8 mouse cellular contexts compared by ENCODE assay signal in the genomic region with DNA sequence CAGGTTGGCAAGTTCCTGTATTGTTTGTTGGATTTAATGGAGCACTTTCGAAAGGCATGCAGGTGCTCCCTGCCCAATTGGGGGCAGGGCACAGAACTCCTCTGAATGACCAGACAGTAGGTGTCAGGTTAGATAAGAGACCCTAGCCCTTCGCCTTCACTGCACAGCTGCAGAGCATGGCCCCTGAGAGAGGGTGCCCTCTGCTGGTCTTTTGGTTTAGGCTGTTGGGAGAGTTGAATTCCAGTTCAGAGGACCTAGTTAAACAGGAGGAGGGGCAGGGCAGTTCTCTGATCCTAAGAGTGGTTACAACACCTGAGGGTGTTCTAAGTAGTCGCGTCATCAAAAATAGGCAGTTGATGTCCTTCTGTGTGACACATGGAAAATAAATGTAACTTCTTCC. TPM values are rescaled to one million over a fixed set of nuclear protein-coding genes. Genes with fewer than 3 reads are reported as not detected.
DNase-seq lines count a peak whose midpoint lies in the region; ATAC-seq and TF ChIP-seq lines count a peak whose summit lies in the region.

No protein-coding gene starts in this region.

- H3K4me2 ChIP-seq in forebrain, embryonic 16.5 days (ENCODE audit: low read length) = no peak overlapping the region
- H3K4me2 ChIP-seq in CH12.LX (ENCODE audit: insufficient read depth, low read depth, poor library complexity, severe bottlenecking) = no peak overlapping the region

- peaks cover 13% of the 10 kb centered on the region for H3K9me3 ChIP-seq in forebrain, embryonic 10.5 days
- H3K9me3 ChIP-seq in forebrain, embryonic 16.5 days (ENCODE audit: control insufficient read depth, low read length) = 0 out of 2 replicates have a peak, but pooled peaks cover 3% of the 10 kb centered on the region
- H3K9me3 ChIP-seq in CH12.LX (replicated peaks; ENCODE audit: low read length) = peaks cover 34% of the 10 kb centered on the region

- no peaks in the 10 kb centered on the region for H3K79me2 ChIP-seq in CH12.LX (replicated peaks; ENCODE audit: control insufficient read depth, extremely low read depth, insufficient read depth, poor library complexity, severe bottlenecking)

- TF ChIP-seq CTCF in CH12.LX (conservative IDR thresholded peaks at IDR 0.05 in 1 of 2, IDR thresholded peaks at IDR 0.05 in 1 of 2; ENCODE audit: low read depth in 2 of 2, low read length in 2 of 2) = peak; percentile 66 to 90

- peaks cover 43% of the 10 kb centered on the region for H3K4me1 ChIP-seq in forebrain, embryonic 10.5 days
- H3K4me1 ChIP-seq in forebrain, embryonic 16.5 days (replicated peaks; ENCODE audit: control insufficient read depth, insufficient read depth, low read length) = peaks cover 19% of the 10 kb centered on the region
- peaks cover 21 to 40% of the 10 kb centered on the region in 2 experiments for H3K4me1 ChIP-seq in CH12.LX (ENCODE audit: control insufficient read depth in 1 of 2, insufficient read depth in 2 of 2)

- no peak for ATAC-seq in forebrain, embryonic 16.5 days

- TF ChIP-seq POLR2A in CH12.LX (IDR thresholded peaks at IDR 0.05; ENCODE audit: low read depth, low read length) = no peak

- 21% methylated on average over 4 of the region's 4 CpGs for WGBS in forebrain, embryonic 10.5 days
- WGBS in forebrain, embryonic 16.5 days = 26% methylated on average over 4 of the region's 4 CpGs

- peak overlapping the region; percentile 37; the same call in 1 of the 2 replicates for H3K27ac ChIP-seq in forebrain, embryonic 10.5 days
- H3K27ac ChIP-seq in forebrain, embryonic 16.5 days (ENCODE audit: low read length) = no peak overlapping the region
- no peak overlapping the region for H3K27ac ChIP-seq in CH12.LX (ENCODE audit: insufficient read depth, low read depth)

- H3K27me3 ChIP-seq in forebrain, embryonic 10.5 days (ENCODE audit: poor library complexity, severe bottlenecking) = peaks cover 49% of the 10 kb centered on the region
- peaks cover 21% of the 10 kb centered on the region for H3K27me3 ChIP-seq in forebrain, embryonic 16.5 days (replicated peaks; ENCODE audit: control insufficient read depth, insufficient read depth, low read length)
- H3K27me3 ChIP-seq in CH12.LX (replicated peaks) = no peaks in the 10 kb centered on the region

- dilution Hi-C loops in CH12.LX (cut with MboI; ENCODE audit: extremely low pct_ligation_motif_present, extremely low pct_unique_long_range_greater_than_20kb, low sequenced_read_pairs) = no loop called here

- in situ Hi-C loops in CH12.LX (cut with MboI; ENCODE audit: low pct_ligation_motif_present, low pct_unique_long_range_greater_than_20kb, low sequenced_read_pairs) = loop anchor here (5.0 kb wide), 2 partner anchors 52 to 237 kb away; partner anchors contain the start of gene Srp68

- no peak overlapping the region for H3K9ac ChIP-seq in forebrain, embryonic 16.5 days (replicated peaks; ENCODE audit: low read depth, low read length)
- H3K9ac ChIP-seq in CH12.LX (ENCODE audit: insufficient read depth, low read depth) = no peak overlapping the region

- DNase-seq in forebrain, embryonic 10.5 days (ENCODE audit: extremely low spot score, low spot score) = peak; percentile 63
- peak; percentile 66 for DNase-seq in CH12.LX (ENCODE audit: extremely low read depth)
- DNase-seq in cerebellum, adult 8-10 months = peak; percentile 28
- DNase-seq in gastrocnemius, postnatal 25 days = peak; percentile 52
- peak; percentile 79 for DNase-seq in kidney, postnatal 14 days
- DNase-seq in lung, postnatal 4 days = peak; percentile 74 to 85
- DNase-seq in thymus, postnatal 0 days (ENCODE audit: low spot score) = peak; percentile 74

- TF ChIP-seq RAD21 in CH12.LX (IDR thresholded peaks at IDR 0.05; ENCODE audit: low read depth, low read length) = peak; percentile 79

- H3K36me3 ChIP-seq in forebrain, embryonic 10.5 days (replicated peaks) = peaks cover 8% of the 10 kb centered on the region
- no peaks in the 10 kb centered on the region for H3K36me3 ChIP-seq in forebrain, embryonic 16.5 days (ENCODE audit: control insufficient read depth, insufficient read depth)
- H3K36me3 ChIP-seq in CH12.LX (replicated peaks in 1 of 2; ENCODE audit: control insufficient read depth in 1 of 2, insufficient read depth in 1 of 2, low read length in 1 of 2) = peaks cover 0 to 23% of the 10 kb centered on the region in 2 experiments

- TF ChIP-seq EP300 in CH12.LX (IDR thresholded peaks at IDR 0.05; ENCODE audit: low read length) = no peak

- no peak overlapping the region for H3K4me3 ChIP-seq in forebrain, embryonic 10.5 days
- H3K4me3 ChIP-seq in forebrain, embryonic 16.5 days (replicated peaks; ENCODE audit: low read length) = no peak overlapping the region
- H3K4me3 ChIP-seq in CH12.LX (replicated peaks in 1 of 3; ENCODE audit: low read depth in 2 of 3, low read length in 2 of 3, poor library complexity in 1 of 3) = no peak overlapping the region

TF ChIP-seq in CH12.LX, 34 proteins besides CTCF, POLR2A, EP300 and RAD21:
- TF ChIP-seq E2F4 (IDR thresholded peaks at IDR 0.05; ENCODE audit: insufficient replicate concordance, low read depth, low read length) (no peak), USF2 (conservative IDR thresholded peaks at IDR 0.05; ENCODE audit: low read depth, low read length) (no peak), SMC3 (IDR thresholded peaks at IDR 0.05; ENCODE audit: low read depth, low read length) (peak; percentile 87), MAX (IDR thresholded peaks at IDR 0.05; ENCODE audit: low read length) (no peak; the same call in 1 of the 2 replicates), ZMIZ1 (IDR thresholded peaks at IDR 0.05; ENCODE audit: low read depth, low read length) (no peak), IRF4 (IDR thresholded peaks at IDR 0.05; ENCODE audit: low read depth, low read length) (no peak)

RNA-seq across cellular contexts. Expression of gene Evpl, which starts 18.0 kb away (rescaled TPM):
- polyA plus RNA-seq in forebrain, embryonic 10.5 days (2016; fragmentation: Nextera tagmentation; extraction: Ambion mirVana) = 0.47 and 0.48 TPM in 2 replicates
- polyA plus RNA-seq in forebrain, embryonic 16.5 days (2015; fragmentation: Nextera tagmentation; extraction: Ambion mirVana) = 0.32 and 0.39 TPM in 2 replicates
- total RNA-seq in CH12.LX (2012; rRNA removed) = 0.17 and 0.21 TPM in 2 replicates
- 0.09 TPM in 1 of 2 replicates, not detected in the other for total RNA-seq in CH12.LX (2014; rRNA removed)
- polyA plus RNA-seq in CH12.LX (2012; ENCODE audit: insufficient read length, low read depth) = 0.20 and 0.23 TPM in 2 replicates
- total RNA-seq in gastrocnemius, postnatal 25 days (2021) = under 1 TPM; 0.05 to 0.13 TPM
- 1.5 and 2.0 TPM in 2 replicates for polyA plus RNA-seq in thymus, postnatal 0 days (2015; fragmentation: Nextera tagmentation; extraction: Ambion mirVana)

RNA-seq across cellular contexts. Expression of gene Acox1, which starts 21.0 kb away (rescaled TPM):
- polyA plus RNA-seq in forebrain, embryonic 10.5 days (2016; fragmentation: Nextera tagmentation; extraction: Ambion mirVana) = 19.8 and 19.9 TPM in 2 replicates
- polyA plus RNA-seq in forebrain, embryonic 16.5 days (2015; fragmentation: Nextera tagmentation; extraction: Ambion mirVana) = 62.8 and 63.3 TPM in 2 replicates
- total RNA-seq in CH12.LX (2012; rRNA removed) = 19.3 and 21.0 TPM in 2 replicates
- total RNA-seq in CH12.LX (2014; rRNA removed) = 17.1 and 18.7 TPM in 2 replicates
- polyA plus RNA-seq in CH12.LX (2012; ENCODE audit: insufficient read length, low read depth) = 20.3 and 20.4 TPM in 2 replicates
- total RNA-seq in gastrocnemius, postnatal 25 days (2021) = 10 to 100 TPM; 56.1 to 73.6 TPM
- 20.0 and 20.7 TPM in 2 replicates for polyA plus RNA-seq in thymus, postnatal 0 days (2015; fragmentation: Nextera tagmentation; extraction: Ambion mirVana)

RNA-seq across cellular contexts. Expression of gene Ten1, which starts 21.2 kb away (rescaled TPM):
- 51.7 and 57.1 TPM in 2 replicates for polyA plus RNA-seq in forebrain, embryonic 10.5 days (2016; fragmentation: Nextera tagmentation; extraction: Ambion mirVana)
- polyA plus RNA-seq in forebrain, embryonic 16.5 days (2015; fragmentation: Nextera tagmentation; extraction: Ambion mirVana) = 69.9 and 92.8 TPM in 2 replicates
- total RNA-seq in CH12.LX (2012; rRNA removed) (76.5 and 77.4 TPM in 2 replicates), CH12.LX (2014; rRNA removed) (66.7 and 74.4 TPM in 2 replicates)
- 70.4 and 81.8 TPM in 2 replicates for polyA plus RNA-seq in CH12.LX (2012; ENCODE audit: insufficient read length, low read depth)
- 10 to 100 TPM; 19.9 to 22.5 TPM for total RNA-seq in gastrocnemius, postnatal 25 days (2021)
- 127 and 134 TPM in 2 replicates for polyA plus RNA-seq in thymus, postnatal 0 days (2015; fragmentation: Nextera tagmentation; extraction: Ambion mirVana)

RNA-seq across cellular contexts. Expression of gene Fbf1, which starts 51.9 kb away (rescaled TPM):
- polyA plus RNA-seq in forebrain, embryonic 10.5 days (2016; fragmentation: Nextera tagmentation; extraction: Ambion mirVana) = 63.5 and 67.7 TPM in 2 replicates
- 77.4 and 87.4 TPM in 2 replicates for polyA plus RNA-seq in forebrain, embryonic 16.5 days (2015; fragmentation: Nextera tagmentation; extraction: Ambion mirVana)
- total RNA-seq in CH12.LX (2012; rRNA removed) = 44.8 and 45.5 TPM in 2 replicates
- total RNA-seq in CH12.LX (2014; rRNA removed) = 23.9 and 26.6 TPM in 2 replicates
- polyA plus RNA-seq in CH12.LX (2012; ENCODE audit: insufficient read length, low read depth) = 39.0 and 40.7 TPM in 2 replicates
- 10 to 100 TPM in 1 of 2 experiments, 1 to 10 TPM in 1; 8.8 to 11.4 TPM for total RNA-seq in gastrocnemius, postnatal 25 days (2021)
- 12.0 and 13.1 TPM in 2 replicates for polyA plus RNA-seq in thymus, postnatal 0 days (2015; fragmentation: Nextera tagmentation; extraction: Ambion mirVana)

RNA-seq across cellular contexts. Expression of gene Srp68, which starts 54.1 kb away (rescaled TPM):
- polyA plus RNA-seq in forebrain, embryonic 10.5 days (2016; fragmentation: Nextera tagmentation; extraction: Ambion mirVana) = 99.3 and 105 TPM in 2 replicates
- polyA plus RNA-seq in forebrain, embryonic 16.5 days (2015; fragmentation: Nextera tagmentation; extraction: Ambion mirVana) = 64.1 and 72.0 TPM in 2 replicates
- total RNA-seq in CH12.LX (2012; rRNA removed) (74.7 and 78.1 TPM in 2 replicates), CH12.LX (2014; rRNA removed) (49.3 and 53.2 TPM in 2 replicates)
- polyA plus RNA-seq in CH12.LX (2012; ENCODE audit: insufficient read length, low read depth) = 174 and 184 TPM in 2 replicates
- total RNA-seq in gastrocnemius, postnatal 25 days (2021) = 10 to 100 TPM; 65.8 to 75.9 TPM
- 86.4 and 89.0 TPM in 2 replicates for polyA plus RNA-seq in thymus, postnatal 0 days (2015; fragmentation: Nextera tagmentation; extraction: Ambion mirVana)

Comparison
In these comparisons a context has a peak if more than half of its experiments do, and no peak if none do; other contexts are left out.
1. DNase-seq: peak in every context shown above with its lines; median percentile 80 in lung, postnatal 4 days; 79 in kidney, postnatal 14 days; 74 in thymus, postnatal 0 days; 66 in CH12.LX; 63 in forebrain, embryonic 10.5 days; 52 in gastrocnemius, postnatal 25 days; 28 in cerebellum, adult 8-10 months.